Mouse (Mus musculus) heart, embryonic 16.5 days (tissue): ENCODE data around the gene Noto. TPM values are rescaled to one million over a fixed set of nuclear protein-coding genes. Genes with fewer than 3 reads are reported as not detected.

Experiments
- ATAC-seq: fragments of 200-750 bp; cut with Nextera tagmentation; replicated peaks from 2 replicates; pipeline ENCODE4 v1.8.0; 2017; ENCODE audit warnings: moderate number of reproducible peaks; ENCODE audit not compliant: insufficient read depth, low FRiP score; ENCODE audit errors: extremely low read depth
- H3K27ac ChIP-seq: fragments of 300-500 bp; sonication (generic); 2 replicates; pipeline ENCODE4 v1.5.1; 2014; ENCODE audit warnings: mild to moderate bottlenecking, low read length, control low read depth, moderate library complexity
- H3K27me3 ChIP-seq: fragments of 300-500 bp; sonication (generic); 2 replicates; pipeline ENCODE4 v1.6.1; 2014; ENCODE audit warnings: low read length, mixed read lengths; ENCODE audit not compliant: control insufficient read depth, insufficient read depth
- H3K36me3 ChIP-seq: fragments of 300-500 bp; sonication (generic); 2 replicates; pipeline ENCODE4 v1.6.1; 2014; ENCODE audit not compliant: control insufficient read depth, insufficient read depth
- H3K4me1 ChIP-seq: fragments of 300-500 bp; sonication (generic); 2 replicates; pipeline ENCODE4 v1.6.1; 2014; ENCODE audit warnings: low read length, mixed read lengths; ENCODE audit not compliant: control insufficient read depth, insufficient read depth
- H3K4me2 ChIP-seq: fragments of 300-500 bp; sonication (generic); 2 replicates; pipeline ENCODE4 v1.6.1; 2014; ENCODE audit warnings: low read depth, mild to moderate bottlenecking, control low read depth, low read length
- H3K4me3 ChIP-seq: fragments of 300-500 bp; sonication (generic); 2 replicates; pipeline ENCODE4 v1.5.1; 2014; ENCODE audit warnings: mild to moderate bottlenecking, control low read depth, low read length
- H3K9ac ChIP-seq: fragments of 300-500 bp; sonication (generic); 2 replicates; pipeline ENCODE4 v1.6.1; 2014; ENCODE audit warnings: low read length, control low read depth
- H3K9me3 ChIP-seq: fragments of 300-500 bp; sonication (generic); replicated peaks from 2 replicates; pipeline ENCODE4 v1.6.1; 2016; ENCODE audit warnings: low read length; ENCODE audit not compliant: control insufficient read depth
- WGBS: fragments of 180-500 bp; shearing (Covaris S2); extraction: QIAGEN DNeasy Blood & Tissue Kit; methylation state at CpG from one replicate; pipeline ENCODE4 v1.1.7; 2014; 5-methylcytosine and 5-hydroxymethylcytosine counted together
- polyA plus RNA-seq: library from polyadenylated mRNA; unstranded; fragments of >200 nt; fragmentation: Nextera tagmentation; extraction: Ambion mirVana; gene quantifications from 2 replicates; pipeline ENCODE4 v1.2.1, GENCODE M21; 2015

Gene Noto
- polyA plus RNA-seq, 1 experiment from 2014 or later, result not detected

DNA sequence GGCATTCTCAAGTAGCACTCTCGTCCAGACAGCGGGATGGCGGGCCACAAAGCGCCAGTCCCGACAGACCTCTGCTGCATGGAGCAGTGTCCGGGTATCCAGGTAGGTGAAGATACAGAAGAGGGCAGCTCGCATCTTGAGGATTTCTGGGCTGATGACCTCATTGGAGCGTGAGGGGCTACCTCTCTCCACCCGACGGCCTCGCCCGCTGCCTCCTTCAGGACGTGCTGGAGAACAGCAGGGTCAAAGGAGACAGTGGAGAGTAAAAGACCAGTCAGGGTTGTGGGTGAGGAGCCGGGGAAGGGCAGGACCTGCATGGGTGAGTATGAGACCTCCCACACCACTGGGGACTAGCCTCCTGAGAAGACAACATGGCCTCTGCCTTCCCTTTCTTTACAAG, 54.7 kb downstream of the Noto start:
- no peaks in the 10 kb centered on the region; the same call in 1 of the 2 replicates for H3K9me3 ChIP-seq
- H3K4me3 ChIP-seq, result no peak overlapping the region
- no peaks in the 10 kb centered on the region for H3K4me1 ChIP-seq
- peaks cover 39% of the 10 kb centered on the region for H3K27me3 ChIP-seq
- no peak for ATAC-seq
- H3K9ac ChIP-seq, result no peak overlapping the region
- H3K4me2 ChIP-seq, result no peak overlapping the region
- H3K36me3 ChIP-seq, result no peaks in the 10 kb centered on the region
- H3K27ac ChIP-seq, result no peak overlapping the region
- WGBS, result 36% methylated on average over 14 of the region's 14 CpGs

Other genes with a start within 250 kb of the Noto start
- gene Emx1, start 236.4 kb upstream of the Noto start, polyA plus RNA-seq, result not detected in 2 replicates
- 3.2 and 4.9 TPM in 2 replicates for gene Sfxn5, start 90.5 kb upstream of the Noto start, polyA plus RNA-seq
- gene Rab11fip5, start 49.3 kb upstream of the Noto start, polyA plus RNA-seq, result 42.1 and 51.9 TPM in 2 replicates
- 35.0 and 35.6 TPM in 2 replicates for gene Smyd5, start 8.1 kb downstream of the Noto start, polyA plus RNA-seq
- gene Cct7, start 27.6 kb downstream of the Noto start, polyA plus RNA-seq, result 376 and 381 TPM in 2 replicates
- gene Pradc1, start 28.1 kb downstream of the Noto start, polyA plus RNA-seq, result 44.2 and 50.9 TPM in 2 replicates
- 0.02 TPM in 1 of 2 replicates, not detected in the other for gene Fbxo41, start 79.1 kb downstream of the Noto start, polyA plus RNA-seq
- not detected in 2 replicates for gene Egr4, start 89.7 kb downstream of the Noto start, polyA plus RNA-seq
- 2.5 TPM in 2 replicates for gene Alms1, start 163.6 kb downstream of the Noto start, polyA plus RNA-seq